Mouse (Mus musculus) monocyte, adult 2 months (primary cell): Measurements from ENCODE around the gene Atxn7l3b.

ENCODE experiments used
- DNase-seq, 2 experiments: peaks; one replicate each; pipeline ENCODE4 v3.0.0; 2022; ENCODE audit warnings: low spot score in 2 of 2, low read depth in 1 of 2

The Atxn7l3b gene

DNA sequence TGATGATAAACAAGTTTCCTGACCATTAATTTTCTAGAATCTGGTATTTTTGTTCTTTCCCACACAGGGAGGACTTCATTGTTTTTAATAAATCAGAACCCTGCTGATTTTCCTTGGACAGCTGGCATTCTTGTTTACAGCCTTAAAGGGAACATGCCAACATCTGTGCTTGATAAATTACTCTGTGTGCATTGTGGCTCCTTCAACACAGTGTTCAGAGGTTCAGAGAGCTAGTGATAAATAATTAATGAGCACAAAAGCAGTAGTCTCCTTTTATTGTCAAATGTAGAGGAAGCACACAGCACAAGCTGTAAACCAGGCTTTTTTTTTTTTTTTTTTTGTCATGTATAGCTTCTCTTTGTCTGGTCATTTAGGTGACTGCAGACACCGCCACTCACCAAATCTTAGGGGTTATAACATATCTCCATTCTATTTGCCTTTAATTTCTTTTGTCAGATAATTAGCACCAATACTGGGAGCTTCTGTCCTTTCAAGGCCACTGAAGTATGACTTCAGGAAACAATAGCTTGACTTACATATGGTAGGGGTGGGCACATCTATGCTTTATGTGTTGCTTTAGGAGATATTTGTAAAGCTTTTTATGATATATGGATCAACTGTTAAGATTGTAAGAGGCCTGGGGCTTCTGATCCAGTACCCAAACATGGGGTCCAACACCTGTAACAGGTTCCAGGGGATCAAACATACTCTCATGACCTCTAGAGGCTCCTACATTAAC, 52.0 kb downstream of the Atxn7l3b start:
- DNase-seq: no peak
